Mouse (Mus musculus): ENCODE results near the gene Fancd2.
A peak's percentile ranks its signal among the peaks of the same experiment; 100 is the strongest.

Fancd2 gene

DNA sequence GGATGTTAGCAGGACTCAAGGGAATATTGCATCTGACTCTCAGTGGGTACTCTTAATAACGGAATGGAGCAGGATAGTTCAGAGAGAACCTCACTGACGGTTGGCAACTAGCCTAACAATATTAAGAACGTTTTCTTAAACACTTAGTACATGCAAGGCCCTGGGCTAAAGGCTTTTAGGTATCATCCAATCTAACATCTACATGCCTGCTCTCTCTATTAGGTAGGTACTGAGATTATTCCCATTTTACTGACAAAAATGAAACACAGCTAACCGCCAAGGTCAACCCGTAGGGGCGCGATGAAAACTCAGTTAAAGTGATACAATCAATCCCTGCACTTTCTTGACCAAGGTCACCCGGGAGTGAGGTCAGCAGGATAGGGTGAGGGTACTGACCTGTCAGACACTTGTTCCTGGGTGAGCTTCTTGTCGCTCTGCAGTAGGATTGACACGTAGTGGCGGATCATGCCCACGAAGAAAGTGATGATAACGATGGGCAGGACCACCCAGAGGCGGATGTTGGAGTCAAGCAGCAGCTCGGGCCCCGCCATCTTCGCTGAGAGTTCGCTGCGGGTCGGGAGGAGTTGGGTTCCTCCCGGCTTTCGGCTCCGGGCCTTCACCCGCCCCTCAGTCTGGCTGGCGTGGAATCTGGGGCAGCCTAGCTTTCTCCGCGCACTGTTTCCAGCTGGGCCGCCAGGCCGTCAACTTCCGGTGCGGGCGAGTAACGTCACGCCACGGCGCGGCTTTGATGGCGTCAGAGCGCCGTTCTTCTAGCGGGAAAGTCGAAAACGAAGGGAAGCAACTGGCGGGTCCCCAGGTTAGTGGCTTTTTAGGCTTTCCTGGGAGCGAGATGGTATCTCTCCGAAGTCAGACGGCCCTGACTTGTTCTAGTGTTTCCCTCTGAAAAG lies at the start of gene Fancd2, which contains the start of gene Emc3:
Gene Fancd2, plus strand, starts transcription at position 751 of the 908 bp plus-strand sequence.
Gene Emc3, minus strand, starts transcription at position 721 of the 908 bp plus-strand sequence.
- DNase-seq, result peak; percentile 93

DNA sequence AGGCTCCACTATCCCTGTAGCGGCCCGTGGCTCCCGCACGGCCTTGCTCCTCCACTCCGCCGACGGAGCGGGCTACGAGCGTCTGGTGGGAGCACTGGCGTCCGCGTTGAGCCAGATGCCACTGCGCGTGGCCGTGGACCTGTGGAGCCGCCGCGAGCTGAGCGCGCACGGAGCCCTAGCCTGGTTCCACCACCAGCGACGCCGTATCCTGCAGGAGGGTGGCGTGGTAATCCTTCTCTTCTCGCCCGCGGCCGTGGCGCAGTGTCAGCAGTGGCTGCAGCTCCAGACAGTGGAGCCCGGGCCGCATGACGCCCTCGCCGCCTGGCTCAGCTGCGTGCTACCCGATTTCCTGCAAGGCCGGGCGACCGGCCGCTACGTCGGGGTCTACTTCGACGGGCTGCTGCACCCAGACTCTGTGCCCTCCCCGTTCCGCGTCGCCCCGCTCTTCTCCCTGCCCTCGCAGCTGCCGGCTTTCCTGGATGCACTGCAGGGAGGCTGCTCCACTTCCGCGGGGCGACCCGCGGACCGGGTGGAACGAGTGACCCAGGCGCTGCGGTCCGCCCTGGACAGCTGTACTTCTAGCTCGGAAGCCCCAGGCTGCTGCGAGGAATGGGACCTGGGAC lies 48.9 kb upstream of the Fancd2 start:
- peak; percentile 66 for DNase-seq

DNA sequence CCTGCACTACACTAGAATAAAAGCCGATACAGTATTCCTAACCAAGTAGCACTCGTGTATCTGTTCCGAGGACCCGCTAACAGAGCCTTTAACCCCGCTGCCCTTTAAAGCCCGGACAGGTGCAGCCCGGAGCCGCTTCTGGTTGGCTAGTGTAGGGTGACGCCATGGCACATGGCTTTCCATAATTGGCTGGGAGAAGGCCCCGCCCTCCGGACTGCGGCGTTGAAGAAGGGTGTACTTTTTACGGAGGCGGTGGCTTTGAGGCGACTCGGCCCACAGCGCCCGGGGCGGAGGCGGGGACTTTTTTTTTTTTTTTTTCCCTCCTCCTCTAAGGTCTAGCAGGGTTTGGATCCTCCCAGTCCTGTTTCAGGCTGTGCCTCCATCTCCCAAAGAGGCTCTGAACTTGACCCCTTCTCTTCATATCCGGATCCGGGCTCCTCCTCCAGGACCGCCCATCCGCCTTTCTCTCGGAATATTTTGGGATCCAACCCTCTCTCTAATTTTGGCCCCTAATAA lies 48.3 kb upstream of the Fancd2 start, which contains the start of gene Creld1:
Gene Creld1, plus strand, starts transcription at position 198 of the 516 bp plus-strand sequence.
- peak; percentile 95 for DNase-seq

DNA sequence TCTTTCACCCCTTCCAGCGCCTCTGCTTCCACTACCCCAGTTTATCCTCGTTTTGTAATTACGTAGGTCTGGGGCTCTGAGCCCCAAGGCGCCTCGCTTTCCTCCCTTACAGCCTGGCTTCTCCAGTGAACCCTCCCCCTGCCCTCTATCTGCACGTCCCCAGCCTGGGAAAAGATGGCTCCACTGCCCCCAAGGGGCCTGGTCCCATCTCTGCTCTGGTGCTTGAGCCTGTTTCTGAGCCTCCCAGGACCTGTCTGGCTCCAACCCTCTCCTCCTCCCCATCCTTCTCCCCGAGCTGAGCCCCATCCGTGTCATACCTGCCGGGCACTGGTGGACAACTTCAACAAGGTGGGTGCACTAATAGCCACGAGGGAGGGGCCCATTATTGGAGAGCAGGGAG lies 47.8 kb upstream of the Fancd2 start:
- DNase-seq, result no peak

DNA sequence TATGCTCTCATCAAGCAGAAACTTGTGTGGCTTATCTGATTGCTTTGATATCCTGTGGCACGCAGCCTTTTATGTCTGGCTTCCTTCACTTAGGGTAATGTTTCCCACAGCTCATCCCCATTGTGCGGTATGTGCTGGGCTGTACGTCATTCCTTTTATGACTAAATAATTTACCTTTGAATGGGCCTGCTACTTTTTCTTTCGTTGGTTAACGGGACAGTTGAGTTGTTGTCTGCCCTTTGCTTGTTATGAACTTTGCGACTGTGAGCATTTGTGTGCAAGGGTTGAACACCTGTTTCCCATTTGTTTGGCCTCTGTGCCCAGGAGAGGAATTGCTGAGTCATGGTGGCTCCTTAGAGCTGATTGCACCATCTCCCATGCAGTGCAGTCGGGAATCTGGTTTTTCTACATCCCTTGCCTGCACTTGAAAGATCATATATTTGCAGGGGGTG lies 44.3 kb upstream of the Fancd2 start:
- no peak for DNase-seq

DNA sequence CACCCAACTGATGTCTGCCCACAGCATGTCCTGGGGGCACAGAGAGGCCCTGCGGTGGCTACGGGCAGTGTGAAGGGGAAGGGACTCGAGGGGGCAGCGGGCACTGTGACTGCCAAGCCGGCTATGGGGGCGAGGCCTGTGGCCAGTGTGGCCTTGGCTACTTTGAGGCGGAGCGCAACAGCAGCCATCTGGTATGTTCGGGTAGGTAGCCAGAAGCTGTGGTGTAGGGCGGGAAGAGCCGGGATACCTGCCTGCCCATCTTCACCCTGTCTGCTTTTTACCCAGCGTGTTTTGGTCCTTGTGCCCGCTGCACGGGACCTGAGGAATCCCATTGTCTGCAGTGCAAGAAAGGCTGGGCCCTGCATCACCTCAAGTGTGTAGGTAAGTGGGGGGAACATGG lies 42.1 kb upstream of the Fancd2 start:
- no peak for DNase-seq

DNA sequence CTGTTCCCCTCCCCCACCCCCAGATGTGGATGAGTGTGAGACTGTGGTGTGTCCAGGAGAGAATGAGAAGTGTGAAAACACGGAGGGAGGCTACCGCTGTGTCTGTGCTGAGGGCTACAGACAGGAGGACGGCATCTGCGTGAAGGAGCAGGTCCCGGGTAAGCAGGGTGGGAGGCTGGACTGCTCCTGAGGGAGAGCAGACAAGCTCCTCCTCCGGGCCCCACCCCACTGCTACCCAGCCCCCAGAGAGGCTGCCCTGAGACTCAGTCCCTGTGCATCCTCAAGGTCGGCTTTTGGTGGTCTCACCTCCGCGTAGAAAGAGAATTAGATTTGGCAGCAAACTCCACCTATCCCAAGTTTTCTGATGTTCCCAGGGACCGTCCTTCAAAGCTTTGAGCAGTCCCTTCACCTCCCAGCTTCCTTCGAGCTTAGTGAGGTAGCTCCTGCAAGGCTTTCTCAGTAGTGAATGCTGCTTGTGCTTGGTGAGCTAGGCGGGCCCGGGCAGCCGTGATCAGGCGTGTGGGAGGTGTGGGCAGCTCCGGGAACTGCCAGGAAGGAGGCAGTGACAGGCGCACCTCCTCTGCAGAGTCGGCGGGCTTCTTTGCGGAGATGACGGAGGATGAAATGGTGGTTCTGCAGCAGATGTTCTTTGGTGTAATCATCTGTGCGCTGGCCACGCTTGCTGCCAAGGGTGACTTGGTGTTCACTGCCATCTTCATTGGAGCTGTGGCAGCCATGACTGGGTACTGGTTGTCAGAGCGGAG lies 39.2 kb upstream of the Fancd2 start:
- no peak for DNase-seq

DNA sequence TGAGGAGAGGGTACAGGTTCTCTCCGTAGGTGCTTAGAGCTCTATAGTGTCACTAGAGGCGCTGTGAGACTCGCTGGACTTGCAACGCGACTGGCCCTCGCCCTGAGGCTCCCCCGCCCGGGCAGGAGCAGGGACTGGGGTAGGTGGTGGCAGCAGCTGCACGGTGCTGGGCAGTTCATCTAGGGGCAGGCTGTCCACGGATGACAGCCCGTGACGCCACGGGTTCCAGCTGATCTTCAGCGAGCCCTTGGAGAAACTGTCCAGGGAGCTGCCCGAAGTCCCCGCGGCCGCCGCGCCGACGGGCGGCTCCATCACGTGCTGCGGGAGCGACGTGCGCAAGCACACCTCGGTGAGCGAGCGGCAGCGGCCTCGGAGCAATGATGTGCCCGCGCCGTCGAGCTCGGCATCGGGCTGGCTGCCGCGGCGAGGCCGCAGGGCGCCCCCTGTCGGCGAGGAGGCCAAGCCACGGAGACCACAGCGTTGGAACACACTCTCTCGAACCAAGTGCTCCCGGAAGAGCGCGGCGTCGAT lies 37.2 kb upstream of the Fancd2 start:
- peak; percentile 83 for DNase-seq

DNA sequence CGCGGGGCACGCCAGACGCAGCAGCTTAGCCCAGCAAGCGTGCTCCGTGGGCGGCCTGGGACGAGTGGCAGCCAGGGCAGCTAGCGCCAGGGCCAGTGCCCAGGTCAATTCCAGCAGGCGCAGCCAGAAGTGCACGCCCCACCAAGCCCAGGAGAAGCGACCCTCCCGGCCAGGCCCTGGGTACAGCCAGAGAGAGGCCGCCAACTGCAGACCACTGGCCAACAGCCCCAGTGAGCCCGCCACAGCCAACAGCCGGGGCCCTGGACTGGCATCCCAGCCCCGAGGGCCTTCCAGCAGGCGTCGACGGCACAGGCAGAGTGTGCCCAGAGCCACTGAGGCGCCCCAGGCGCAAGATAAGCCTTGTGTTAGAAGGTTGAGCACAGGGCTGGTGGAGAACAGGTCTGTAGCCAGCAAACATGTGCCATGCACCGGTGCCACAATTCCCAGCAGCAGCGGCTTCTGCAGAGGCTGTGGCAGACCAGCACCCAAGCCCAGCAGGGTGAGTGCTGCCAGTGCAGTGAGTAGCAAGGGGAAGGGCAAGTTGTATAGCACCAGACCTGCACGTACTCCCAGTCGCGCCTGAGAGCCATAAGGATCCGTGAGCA lies 36.3 kb upstream of the Fancd2 start:
- DNase-seq, result no peak

DNA sequence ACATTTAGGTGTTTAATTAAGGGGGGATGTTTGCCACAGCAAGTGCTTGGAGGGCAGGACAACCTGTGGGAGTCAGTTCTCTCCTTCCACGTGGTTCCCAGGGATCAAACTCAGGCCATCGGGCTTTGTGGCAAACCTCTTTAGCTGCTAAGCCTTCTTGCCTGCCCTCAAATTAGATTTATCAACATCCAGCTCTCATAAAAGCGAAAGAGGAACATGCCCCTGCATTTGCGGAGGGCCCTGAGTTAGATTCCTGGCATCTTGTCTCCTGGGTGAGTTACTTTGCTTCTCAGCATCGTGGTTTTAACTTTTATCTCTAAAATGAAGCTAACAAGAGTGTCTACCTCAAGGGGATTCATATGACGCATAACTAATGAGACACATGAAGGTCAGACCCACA lies 32.1 kb upstream of the Fancd2 start:
- no peak for DNase-seq

DNA sequence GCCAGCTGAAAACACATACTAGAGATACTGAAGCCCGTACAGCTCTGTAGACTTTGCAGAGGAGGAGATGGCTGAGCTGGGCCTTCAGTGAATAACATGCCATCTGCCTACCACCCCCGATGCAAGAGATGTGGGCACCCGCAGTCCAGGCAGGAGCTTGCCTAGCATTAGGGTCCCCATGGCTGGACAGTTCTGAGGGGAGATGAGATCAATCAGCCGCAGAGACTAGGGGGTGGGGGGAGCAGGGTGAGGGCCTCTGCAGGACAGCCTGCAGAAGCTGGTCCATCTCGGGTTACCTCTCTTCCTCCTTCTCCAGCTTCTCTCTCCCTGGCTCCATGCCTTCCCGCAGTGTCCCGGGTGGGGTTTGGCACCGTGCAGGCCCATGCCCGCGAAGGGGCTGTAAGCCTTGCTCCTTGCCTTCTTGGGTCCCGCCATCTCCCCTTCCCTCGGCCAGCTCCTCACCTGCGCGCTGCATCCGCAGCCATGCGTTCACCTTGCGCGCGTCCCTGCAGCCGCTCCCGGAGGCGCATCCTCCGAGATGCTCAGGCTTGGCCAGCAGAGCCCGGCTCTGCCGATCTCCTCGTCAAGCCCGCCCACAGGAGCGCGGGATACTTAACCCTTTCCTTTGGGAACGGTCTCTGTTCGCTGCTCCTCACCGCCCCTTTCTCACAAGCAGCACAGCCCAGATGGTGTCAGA lies 29.9 kb upstream of the Fancd2 start, which contains the start of gene Prrt3:
Gene Prrt3, minus strand, starts transcription at position 544 of the 697 bp plus-strand sequence.
- DNase-seq, result no peak

DNA sequence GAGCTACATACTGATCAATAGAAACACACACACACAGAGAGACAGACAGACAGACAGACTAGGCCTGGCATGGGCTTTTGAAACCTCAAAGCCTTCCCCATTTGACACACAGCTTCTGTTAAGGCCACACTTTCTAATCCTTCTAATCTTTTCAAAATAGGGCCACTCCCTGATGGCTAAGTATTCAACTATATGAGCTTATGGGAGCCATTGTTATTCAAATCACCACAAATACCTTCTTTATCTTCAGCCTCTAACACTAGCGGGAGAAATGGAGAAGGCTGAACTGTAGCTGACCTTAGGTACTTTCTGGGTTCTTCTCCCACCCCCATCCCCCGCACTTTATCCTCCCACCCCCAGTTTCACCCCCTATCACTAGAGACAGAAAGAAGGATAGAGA lies 28.7 kb upstream of the Fancd2 start:
- no peak for DNase-seq

DNA sequence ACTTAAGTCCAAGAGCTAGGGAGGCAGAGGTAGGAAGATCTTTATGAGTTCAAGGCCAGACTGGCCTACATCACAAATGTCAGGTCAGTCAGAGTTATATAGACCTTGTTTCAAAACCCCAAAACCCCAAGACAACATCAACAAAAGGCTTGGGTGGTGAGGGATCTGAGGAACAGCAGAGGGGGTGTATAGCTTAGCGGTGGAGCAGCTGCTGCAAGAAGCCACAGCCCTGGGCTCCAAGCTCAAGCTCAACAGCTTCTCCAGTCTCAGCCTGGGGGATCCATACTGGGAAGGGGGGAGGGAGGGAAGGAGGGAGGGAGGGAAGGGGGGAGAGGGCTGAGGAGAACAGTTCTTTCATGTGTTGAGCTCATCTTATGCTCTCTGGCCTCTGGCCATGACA lies 25.8 kb upstream of the Fancd2 start:
- no peak for DNase-seq

DNA sequence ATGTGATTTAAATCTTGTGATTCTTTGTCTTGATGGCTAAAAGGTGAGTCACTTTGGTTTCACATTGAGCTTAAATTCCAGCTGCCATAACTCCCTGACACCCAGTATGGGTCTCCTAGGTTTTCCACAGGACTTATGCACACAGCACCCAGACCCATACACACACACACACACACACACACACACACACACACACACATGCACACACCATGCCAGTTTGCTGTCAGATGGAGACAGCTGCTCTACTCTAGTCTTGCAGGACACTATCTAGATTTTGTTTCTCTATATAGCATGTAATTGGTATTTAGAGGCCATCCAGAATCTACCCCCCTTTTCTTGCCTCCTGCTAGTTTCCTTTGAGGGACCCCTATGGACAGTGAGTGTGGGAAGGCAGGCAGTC lies 24.4 kb upstream of the Fancd2 start:
- DNase-seq, result no peak

DNA sequence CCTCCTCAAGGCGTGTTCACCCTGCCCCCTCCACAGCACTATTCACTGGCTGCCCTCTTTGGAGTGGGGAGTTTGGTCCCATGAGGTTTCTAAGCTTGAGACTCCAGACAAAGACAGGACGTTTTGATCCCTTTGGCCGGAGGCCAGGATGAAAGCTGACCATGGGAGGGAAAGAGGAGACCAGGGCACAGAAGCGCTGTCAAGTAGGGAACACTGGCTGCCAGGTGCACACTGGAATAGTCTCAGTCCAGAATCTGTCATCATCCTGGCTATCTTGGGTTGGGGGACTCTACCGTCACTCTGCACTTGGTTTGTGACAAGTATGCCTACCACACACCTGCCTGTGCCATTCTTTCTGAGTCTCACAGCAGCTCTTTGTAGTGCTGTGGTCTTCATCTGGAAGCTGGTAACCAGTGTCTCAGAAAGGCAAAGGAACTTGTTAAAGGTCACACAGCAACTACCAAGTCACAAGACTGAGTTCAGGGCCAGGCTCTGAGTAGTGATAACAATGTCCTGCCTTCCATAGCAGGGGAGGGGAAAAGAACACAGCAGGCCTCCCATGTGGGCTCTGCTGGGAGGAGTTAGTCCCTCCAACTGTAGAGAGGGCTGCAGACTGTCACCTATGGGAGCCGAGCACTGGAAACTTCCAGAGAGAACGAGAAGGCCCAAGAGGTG lies 23.1 kb upstream of the Fancd2 start:
- no peak for DNase-seq

DNA sequence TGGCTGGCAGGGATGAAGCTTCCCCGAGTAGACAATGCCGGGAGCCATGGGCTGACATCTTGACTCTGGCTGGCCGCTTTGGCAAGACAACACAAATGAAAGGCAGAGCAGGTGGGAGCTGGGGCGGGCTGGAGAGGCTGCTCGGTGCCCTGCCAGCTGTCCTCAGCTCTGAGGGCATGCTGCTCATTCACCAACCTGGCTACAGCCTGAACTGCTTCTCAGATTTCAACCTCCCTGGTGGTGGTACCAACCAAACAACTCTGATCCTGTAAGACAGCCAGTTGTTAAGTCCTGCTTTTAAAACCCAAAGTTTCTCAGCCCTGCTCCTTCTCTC lies 22.6 kb upstream of the Fancd2 start:
- no peak for DNase-seq

DNA sequence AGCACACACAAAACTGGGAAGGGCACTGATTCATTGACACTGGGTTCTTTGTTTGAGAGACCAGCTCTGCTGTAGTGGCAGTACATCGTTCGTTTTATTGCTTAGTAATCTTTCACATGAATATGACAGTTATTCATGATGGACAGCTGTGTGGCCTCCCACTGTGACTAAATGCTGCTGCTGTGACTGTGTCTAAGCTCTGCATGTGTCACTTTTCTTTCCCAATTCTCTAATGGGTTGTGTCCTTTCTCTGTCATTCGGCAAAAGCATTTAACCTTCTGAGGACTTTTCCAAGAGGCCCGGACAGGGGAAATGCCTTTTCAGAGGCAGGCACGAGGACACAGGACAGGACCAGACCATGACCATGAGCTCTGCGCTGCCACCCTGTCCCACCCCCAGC lies 17.5 kb upstream of the Fancd2 start:
- DNase-seq, result no peak

DNA sequence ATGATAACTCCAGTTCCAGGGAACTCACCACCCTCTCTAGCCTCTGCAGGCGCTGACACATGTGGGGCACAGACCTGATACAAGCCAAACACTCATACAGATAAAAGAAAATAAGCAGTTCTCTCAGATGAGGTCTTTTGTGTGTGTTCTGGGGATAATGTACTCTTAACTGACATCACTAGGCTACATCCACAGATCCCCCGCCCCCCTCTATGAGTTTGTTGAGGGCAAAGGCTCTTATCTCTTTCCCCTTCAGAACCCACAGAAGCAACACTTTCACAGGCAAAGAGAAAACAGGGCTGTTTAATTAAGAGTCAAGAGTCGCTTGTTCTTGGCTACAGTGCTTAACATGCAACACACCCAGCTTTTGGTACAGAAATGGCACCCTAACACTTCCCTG lies 16.9 kb upstream of the Fancd2 start:
- DNase-seq, result no peak

DNA sequence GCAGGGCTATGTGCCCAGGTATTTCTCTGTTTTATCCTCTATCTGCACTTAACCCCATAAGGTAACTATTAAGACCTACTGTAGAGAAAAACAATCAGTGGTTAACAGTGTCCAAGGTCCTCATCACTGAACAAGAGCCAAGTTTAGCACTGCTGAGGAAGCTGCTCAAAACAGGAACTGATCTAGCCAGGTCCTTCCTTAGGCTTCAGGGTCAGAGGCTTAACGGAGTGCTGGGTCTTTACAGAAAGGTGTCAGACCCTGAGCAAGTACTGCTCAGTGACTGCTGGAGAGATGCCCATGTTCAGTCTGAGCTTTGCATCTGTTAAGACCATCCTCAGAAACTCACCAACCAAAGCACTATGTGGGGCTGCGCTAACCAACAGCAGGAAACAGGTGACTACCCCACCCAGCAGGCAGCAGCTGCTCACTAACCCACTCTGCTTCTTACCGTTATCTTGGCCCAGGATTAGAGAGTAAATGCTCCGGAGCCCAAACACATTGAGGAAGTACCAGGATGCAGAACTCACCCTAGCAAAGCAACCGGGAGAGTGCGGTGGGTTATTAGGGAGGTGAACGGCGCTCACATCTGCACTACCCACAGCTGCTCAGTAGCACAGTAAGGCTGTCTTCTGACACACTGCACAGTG lies 13.9 kb upstream of the Fancd2 start:
- DNase-seq, result no peak

DNA sequence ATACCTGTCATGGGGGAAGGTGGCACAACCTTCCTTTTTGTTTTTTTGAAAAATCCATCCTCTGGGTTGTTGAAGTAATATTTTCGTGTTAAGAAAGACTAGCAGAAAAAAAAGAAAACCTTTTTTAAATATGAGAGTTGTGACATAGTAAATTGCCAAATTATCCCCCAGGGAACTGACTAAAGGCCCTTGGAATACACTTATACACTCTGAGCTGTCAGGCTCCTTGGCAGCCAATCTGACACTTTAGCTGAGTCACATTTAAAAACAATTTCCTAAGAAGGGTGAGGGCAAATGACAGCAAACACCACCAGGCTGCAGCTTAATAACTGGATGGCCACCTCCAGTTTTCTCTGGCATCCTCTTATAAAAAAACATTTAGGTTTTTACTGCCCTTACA lies 9.2 kb upstream of the Fancd2 start:
- no peak for DNase-seq

DNA sequence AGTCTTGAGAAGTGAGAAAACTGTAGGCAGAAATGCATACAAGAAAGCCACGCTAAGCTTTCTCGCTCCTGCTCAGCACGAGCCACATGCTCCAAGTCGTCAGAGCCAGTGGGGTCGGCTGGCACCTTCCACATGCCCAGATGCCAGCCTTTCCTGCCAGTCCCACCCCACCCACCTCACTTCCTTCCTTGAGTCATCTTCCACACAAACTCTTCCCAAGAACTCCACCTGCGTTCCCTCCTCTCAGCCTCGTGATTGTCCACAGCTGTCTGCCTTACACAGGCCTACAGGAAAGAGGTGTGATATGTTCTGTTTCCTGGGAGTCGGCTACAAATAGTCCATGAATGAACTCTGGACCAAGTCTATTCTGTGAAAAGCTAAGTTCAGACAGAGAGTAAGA lies 8.1 kb upstream of the Fancd2 start:
- DNase-seq, result no peak
